ENCODE assay signal across 7 mouse cellular contexts in genomic region chr2:170130780-170131645, GRCm38 (mm10). TPM values are rescaled to one million over a fixed set of nuclear protein-coding genes. Genes with fewer than 3 reads are reported as not detected.
DNase-seq lines count a peak whose midpoint lies in the region; ATAC-seq and TF ChIP-seq lines count a peak whose summit lies in the region.

No protein-coding gene starts in this region.

- peaks cover 38% of the 10 kb centered on the region for H3K4me1 ChIP-seq in intestine, embryonic 16.5 days (ENCODE audit: control insufficient read depth, insufficient read depth, low read length)
- H3K4me1 ChIP-seq in limb, embryonic 11.5 days (ENCODE audit: control insufficient read depth, insufficient read depth, low read length) = peaks cover 26% of the 10 kb centered on the region
- peaks cover 62% of the 10 kb centered on the region for H3K4me1 ChIP-seq in midbrain, embryonic 13.5 days (replicated peaks)
- H3K4me1 ChIP-seq in small intestine, adult 2 months (ENCODE audit: control insufficient read depth, insufficient read depth, insufficient read length, low read length) = peaks cover 21% of the 10 kb centered on the region

- no peak for TF ChIP-seq POLR2A in small intestine, adult 2 months (IDR thresholded peaks at IDR 0.05; ENCODE audit: low read depth, low read length)

- WGBS in intestine, embryonic 16.5 days = under 1% methylated on average over 102 of the region's 122 CpGs
- under 1% methylated on average over 72 of the region's 122 CpGs for WGBS in limb, embryonic 11.5 days
- under 1% methylated on average over 113 of the region's 122 CpGs for WGBS in midbrain, embryonic 13.5 days
- WGBS in small intestine, adult 2 months = under 1% methylated on average over 116 of the region's 122 CpGs

- no peaks in the 10 kb centered on the region for H3K36me3 ChIP-seq in intestine, embryonic 16.5 days (ENCODE audit: control insufficient read depth, insufficient read depth, low read length)
- no peaks in the 10 kb centered on the region for H3K36me3 ChIP-seq in limb, embryonic 11.5 days (ENCODE audit: control insufficient read depth, insufficient read depth, low read length)
- H3K36me3 ChIP-seq in midbrain, embryonic 13.5 days = no peaks in the 10 kb centered on the region
- no peaks in the 10 kb centered on the region for H3K36me3 ChIP-seq in small intestine, adult 2 months (ENCODE audit: control insufficient read depth, insufficient read depth, low read length)

- peak overlapping the region; percentile 97 for H3K9ac ChIP-seq in intestine, embryonic 16.5 days (ENCODE audit: low read depth, low read length)
- peak overlapping the region; percentile 98 for H3K9ac ChIP-seq in limb, embryonic 11.5 days (ENCODE audit: low read length)
- H3K9ac ChIP-seq in midbrain, embryonic 13.5 days (replicated peaks) = peak overlapping the region; percentile 85

- peak overlapping the region; percentile 97 for H3K27ac ChIP-seq in intestine, embryonic 16.5 days (ENCODE audit: low read length)
- H3K27ac ChIP-seq in limb, embryonic 11.5 days (replicated peaks; ENCODE audit: low read depth, low read length) = peak overlapping the region; percentile 92
- peak overlapping the region; percentile 77 for H3K27ac ChIP-seq in midbrain, embryonic 13.5 days
- H3K27ac ChIP-seq in small intestine, adult 2 months (ENCODE audit: insufficient read depth, low read depth, low read length) = peak overlapping the region; percentile 94

- H3K4me2 ChIP-seq in intestine, embryonic 16.5 days (ENCODE audit: low read depth, low read length) = peak overlapping the region; percentile 82
- peak overlapping the region; percentile 74 for H3K4me2 ChIP-seq in limb, embryonic 11.5 days (ENCODE audit: low read depth, severe bottlenecking)
- peak overlapping the region; percentile 65 for H3K4me2 ChIP-seq in midbrain, embryonic 13.5 days (replicated peaks)

- peak overlapping the region; percentile 90 for H3K4me3 ChIP-seq in intestine, embryonic 16.5 days (ENCODE audit: low read length)
- peak overlapping the region; percentile 75 for H3K4me3 ChIP-seq in limb, embryonic 11.5 days (ENCODE audit: low read depth, low read length)
- H3K4me3 ChIP-seq in midbrain, embryonic 13.5 days (replicated peaks) = peak overlapping the region; percentile 83
- H3K4me3 ChIP-seq in small intestine, adult 2 months (ENCODE audit: low read depth, low read length) = peak overlapping the region; percentile 95

- DNase-seq in embryo, embryonic 10.5 days (ENCODE audit: low spot score) = peak; percentile 91
- DNase-seq in gastrocnemius, postnatal 4 days (ENCODE audit: low spot score in 2 of 2) = peak; percentile 89 to 92
- DNase-seq in limb, embryonic 11.5 days (ENCODE audit: low spot score) = peak; percentile 95

- no peaks in the 10 kb centered on the region for H3K9me3 ChIP-seq in intestine, embryonic 16.5 days (ENCODE audit: control insufficient read depth, low read length)
- H3K9me3 ChIP-seq in limb, embryonic 11.5 days (ENCODE audit: control insufficient read depth, low read length) = no peaks in the 10 kb centered on the region
- no peaks in the 10 kb centered on the region for H3K9me3 ChIP-seq in midbrain, embryonic 13.5 days

- no peak for TF ChIP-seq CTCF in small intestine, adult 2 months (IDR thresholded peaks at IDR 0.05; ENCODE audit: extremely low read depth, insufficient read length, insufficient replicate concordance, low read depth, low read length)

- H3K27me3 ChIP-seq in intestine, embryonic 16.5 days (replicated peaks; ENCODE audit: control insufficient read depth, insufficient read depth, low read length) = no peaks in the 10 kb centered on the region
- H3K27me3 ChIP-seq in limb, embryonic 11.5 days (ENCODE audit: control insufficient read depth, insufficient read depth, low read length) = no peaks in the 10 kb centered on the region
- peaks cover 12% of the 10 kb centered on the region; the same call in 1 of the 2 replicates for H3K27me3 ChIP-seq in midbrain, embryonic 13.5 days
- no peaks in the 10 kb centered on the region for H3K27me3 ChIP-seq in small intestine, adult 2 months (ENCODE audit: control insufficient read depth, insufficient read depth, low read length)

- ATAC-seq in activated CD4-positive, CD25-positive, alpha-beta regulatory T cell, adult 4 months = peak; percentile 41
- peak; percentile 82 for ATAC-seq in intestine, embryonic 16.5 days
- peak; percentile 91 for ATAC-seq in limb, embryonic 11.5 days (ENCODE audit: insufficient number of reproducible peaks, low FRiP score, low TSS enrichment, low read depth)
- peak; percentile 87 for ATAC-seq in midbrain, embryonic 13.5 days

RNA-seq across cellular contexts. Expression of gene Zfp217, which starts 16.9 kb away (rescaled TPM):
- polyA plus RNA-seq in activated CD4-positive, CD25-positive, alpha-beta regulatory T cell, adult 4 months (2017; shearing (Covaris generic)) = 10 to 100 TPM in 1 of 2 experiments, 1 to 10 TPM in 1; 9.1 to 10.4 TPM
- total RNA-seq in gastrocnemius, postnatal 4 days (2021) = 10 to 100 TPM; 14.1 to 15.1 TPM
- polyA plus RNA-seq in intestine, embryonic 16.5 days (2015; fragmentation: Nextera tagmentation; extraction: Ambion mirVana) = 2.4 and 2.9 TPM in 2 replicates
- polyA plus RNA-seq in limb, embryonic 11.5 days (2014; fragmentation: Nextera tagmentation; extraction: Ambion mirVana) = 4.9 and 5.2 TPM in 2 replicates
- 1.8 and 1.9 TPM in 2 replicates for polyA plus RNA-seq in midbrain, embryonic 13.5 days (2015; fragmentation: Nextera tagmentation; extraction: Ambion mirVana)
- 5.2 and 10.4 TPM in 2 replicates for polyA plus RNA-seq in small intestine, adult 2 months (2012; rRNA removed)

Comparison
In these comparisons a context has a peak if more than half of its experiments do, and no peak if none do; other contexts are left out.
1. Peak in every context shown above with its lines: DNase-seq, ATAC-seq, H3K4me3 ChIP-seq and H3K27ac ChIP-seq.
2. ATAC-seq: peak in every context shown above with its lines; median percentile 91 in limb, embryonic 11.5 days; 87 in midbrain, embryonic 13.5 days; 82 in intestine, embryonic 16.5 days; 41 in activated CD4-positive, CD25-positive, alpha-beta regulatory T cell, adult 4 months.